Mouse (Mus musculus) midbrain, postnatal 0 days (tissue): Measurements from ENCODE around the gene Hils1. TPM values are rescaled to one million over a fixed set of nuclear protein-coding genes. Genes with fewer than 3 reads are reported as not detected.

ENCODE experiments used
- ATAC-seq: fragments of 200-750 bp; cut with Nextera tagmentation; 2 replicates; pipeline ENCODE4 v1.8.0; 2017; ENCODE audit warnings: moderate number of reproducible peaks, mild to moderate bottlenecking, moderate TSS enrichment, moderate library complexity; ENCODE audit not compliant: low FRiP score
- DNase-seq: peaks from one replicate; pipeline ENCODE4 v3.0.0-alpha.2; 2015; ENCODE audit warnings: low spot score
- H3K27ac ChIP-seq: fragments of 300-500 bp; sonication (generic); 2 replicates; pipeline ENCODE4 v1.5.1; 2014; ENCODE audit warnings: low read depth, mild to moderate bottlenecking, low read length, mixed read lengths
- H3K27me3 ChIP-seq: fragments of 300-500 bp; sonication (generic); 2 replicates; pipeline ENCODE4 v1.6.1; 2014; ENCODE audit warnings: low read length, control low read depth, mixed read lengths; ENCODE audit not compliant: insufficient read depth
- H3K36me3 ChIP-seq: fragments of 300-500 bp; sonication (generic); 2 replicates; pipeline ENCODE4 v1.6.1; 2014; ENCODE audit warnings: low read length, control low read depth, mixed read lengths; ENCODE audit not compliant: insufficient read depth
- H3K4me1 ChIP-seq: fragments of 300-500 bp; sonication (generic); 2 replicates; pipeline ENCODE4 v1.6.1; 2014; ENCODE audit warnings: mild to moderate bottlenecking, control low read depth, antibody characterized with exemption, low read length, mixed read lengths; ENCODE audit not compliant: insufficient read depth
- H3K4me2 ChIP-seq: fragments of 300-500 bp; sonication (generic); 2 replicates; pipeline ENCODE4 v1.6.1; 2014; ENCODE audit warnings: low read depth, mild to moderate bottlenecking, low read length, mixed read lengths; ENCODE audit not compliant: poor library complexity, severe bottlenecking
- H3K4me3 ChIP-seq: fragments of 300-500 bp; sonication (generic); 2 replicates; pipeline ENCODE4 v1.5.1; 2014; ENCODE audit warnings: low read depth, mild to moderate bottlenecking, low read length, moderate library complexity
- H3K9ac ChIP-seq: fragments of 300-500 bp; sonication (generic); replicated peaks from 2 replicates; pipeline ENCODE4 v1.6.1; 2014; ENCODE audit warnings: mild to moderate bottlenecking, low read length, moderate library complexity, mixed read lengths; ENCODE audit not compliant: poor library complexity, severe bottlenecking
- H3K9me3 ChIP-seq: fragments of 300-500 bp; sonication (generic); 2 replicates; pipeline ENCODE4 v1.6.1; 2016; ENCODE audit warnings: low read length, control low read depth
- CTCF ChIP-seq: IDR thresholded peaks from 2 replicates; pipeline ENCODE4 v1.5.1; 2016; ENCODE audit warnings: antibody characterized with exemption, mild to moderate bottlenecking
- WGBS: fragments of 180-500 bp; shearing (Covaris S2); extraction: QIAGEN DNeasy Blood & Tissue Kit; methylation state at CpG from one replicate; pipeline ENCODE4 v1.1.7; 2014; 5-methylcytosine and 5-hydroxymethylcytosine counted together
- polyA plus RNA-seq: library from polyadenylated mRNA; unstranded; fragments of >200 nt; fragmentation: Nextera tagmentation; extraction: Ambion mirVana; gene quantifications from 2 replicates; pipeline ENCODE4 v1.2.1, GENCODE M21; 2015
- total RNA-seq: library from RNA; depleted of rRNA; stranded (reverse); fragments of >200 nt; gene quantifications from 2 replicates; pipeline ENCODE4 v1.2.3, GENCODE M21; 2014

Hils1 gene
- total and polyA plus RNA-seq, 2 experiments from 2014 or later: not detected

GRCm38 (mm10) chr11:95006038-95006437, 38.6 kb downstream of the Hils1 start:
- peak overlapping the region; percentile 71; the same call in 1 of the 2 replicates for H3K4me2 ChIP-seq
- WGBS: 29% methylated on average over 4 of the region's 4 CpGs
- H3K27me3 ChIP-seq: no peaks in the 10 kb centered on the region
- H3K27ac ChIP-seq: peak overlapping the region; percentile 71
- TF ChIP-seq CTCF: no peak
- no peak for DNase-seq
- H3K9ac ChIP-seq: 0 out of 2 replicates have a peak overlapping the region, but pooled peaks have one; percentile 30
- peaks cover 33% of the 10 kb centered on the region for H3K36me3 ChIP-seq
- H3K4me1 ChIP-seq: peaks cover 19% of the 10 kb centered on the region; the same call in 1 of the 2 replicates
- H3K4me3 ChIP-seq: no peak overlapping the region
- H3K9me3 ChIP-seq: no peaks in the 10 kb centered on the region
- ATAC-seq: no peak

GRCm38 (mm10) chr11:95006525-95007219, 39.3 kb downstream of the Hils1 start:
- peak; percentile 11; the same call in 1 of the 2 replicates for TF ChIP-seq CTCF
- DNase-seq: peak; percentile 88
- Histone ChIP-seq H3K36me3 (peaks cover 29% of the 10 kb centered on the region), H3K4me1 (peaks cover 19% of the 10 kb centered on the region; the same call in 1 of the 2 replicates), H3K4me2 (peak overlapping the region; percentile 71), H3K9me3 (no peaks in the 10 kb centered on the region), H3K27ac (peak overlapping the region; percentile 71), H3K27me3 (no peaks in the 10 kb centered on the region), H3K4me3 (peak overlapping the region; percentile 30), H3K9ac (peak overlapping the region; percentile 64)
- ATAC-seq: peak; percentile 60
- 2% methylated on average over 27 of the region's 27 CpGs for WGBS

- Histone ChIP-seq H3K9ac (no peak overlapping the region), H3K4me2 (peak overlapping the region; percentile 71; the same call in 1 of the 2 replicates), H3K27me3 (no peaks in the 10 kb centered on the region), H3K4me3 (no peak overlapping the region), H3K27ac (peak overlapping the region; percentile 71; the same call in 1 of the 2 replicates), H3K9me3 (no peaks in the 10 kb centered on the region), H3K4me1 (peaks cover 23% of the 10 kb centered on the region; the same call in 1 of the 2 replicates), H3K36me3 (peaks cover 22% of the 10 kb centered on the region)
- no peak for ATAC-seq
- WGBS: 80% methylated on average over 3 of the region's 3 CpGs
- no peak for DNase-seq
- TF ChIP-seq CTCF: no peak
These were observed 40.0 kb downstream of the Hils1 start for GRCm38 (mm10) chr11:95007418-95007817.

- H3K4me1 ChIP-seq: peaks cover 27% of the 10 kb centered on the region; the same call in 1 of the 2 replicates
- H3K9me3 ChIP-seq: no peaks in the 10 kb centered on the region
- no peaks in the 10 kb centered on the region for H3K27me3 ChIP-seq
- peak; percentile 8 for TF ChIP-seq CTCF
- peak overlapping the region; percentile 97 for H3K9ac ChIP-seq
- DNase-seq (peak; percentile 65), ATAC-seq (peak; percentile 24)
- H3K27ac ChIP-seq: peak overlapping the region; percentile 96
- peaks cover 17% of the 10 kb centered on the region for H3K36me3 ChIP-seq
- H3K4me3 ChIP-seq: peak overlapping the region; percentile 91
- H3K4me2 ChIP-seq: peak overlapping the region; percentile 88
- 29% methylated on average over 15 of the region's 15 CpGs for WGBS
These were observed 41.6 kb downstream of the Hils1 start for GRCm38 (mm10) chr11:95008661-95009628.

- Histone ChIP-seq H3K27ac (peak within 1 kb of the TSS; percentile 96), H3K4me1 (peaks cover 27% of the 10 kb centered on the region; the same call in 1 of the 2 replicates), H3K9me3 (no peaks in the 10 kb centered on the region), H3K4me3 (peak within 1 kb of the TSS; percentile 91), H3K4me2 (peak within 1 kb of the TSS; percentile 88), H3K36me3 (peaks cover 20% of the 10 kb centered on the region), H3K27me3 (no peaks in the 10 kb centered on the region), H3K9ac (peak within 1 kb of the TSS; percentile 97)
- DNase-seq: peak; percentile 92
- ATAC-seq: peak; percentile 82
- TF ChIP-seq CTCF: no peak
- WGBS: 0% methylated on average over 25 of the region's 32 CpGs
These were observed 42.2 kb downstream of the Hils1 start, which contains the start of gene Samd14 for GRCm38 (mm10) chr11:95009629-95010014. TSS of gene Samd14 (plus strand) at chr11:95009879.
